Mouse (Mus musculus) telencephalon, adult 2 months (tissue): ENCODE measurements at regions not wholly inside any gene's neighbourhood (a gene's known extent, or its start where the extent isn't known, plus 50 kb on each side); places are given as distances from the start of the nearest gene placed in this dataset.
A peak's percentile ranks its signal among the peaks of the same experiment; 100 is the strongest.
"Not testable (repeated sequence)": the region's sequence is repeated elsewhere in the genome, so short reads cannot be mapped to it uniquely, and the experiment has no call there.

Experiments used
- DNase-seq: peaks from one replicate; pipeline ENCODE4 v3.0.0-alpha.2; 2011; ENCODE audit warnings: low read depth, low spot score

- no peak for DNase-seq
Measured at GRCm38 (mm10) chr8:12451857-12452256, 56.8 kb downstream of the Sox1 start.

DNA sequence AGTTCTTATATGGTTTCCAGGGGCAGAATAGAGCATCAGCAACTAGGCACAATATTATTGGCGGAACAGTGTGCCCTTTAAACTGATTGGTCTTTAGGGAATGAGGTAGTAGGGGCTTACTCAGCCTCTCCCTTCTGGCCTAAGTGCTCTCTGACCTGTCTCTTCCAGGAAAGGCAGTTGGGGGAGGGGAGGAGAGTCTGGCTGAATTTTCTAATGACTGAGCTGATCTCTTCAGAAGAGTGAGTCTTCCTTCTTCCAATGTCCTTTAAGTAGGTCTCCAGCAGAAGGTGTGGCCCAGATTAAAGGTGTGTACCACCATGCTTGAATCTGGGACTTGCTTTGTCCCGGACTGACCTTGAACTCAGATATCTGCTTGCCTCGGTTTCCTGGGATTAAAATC, 60.3 kb downstream of the Sox1 start:
- not testable (repeated sequence) for DNase-seq

GRCm38 (mm10) chr8:12456326-12456725, 61.2 kb downstream of the Sox1 start:
- DNase-seq = no peak

GRCm38 (mm10) chr8:12457015-12457414, 61.9 kb downstream of the Sox1 start:
- DNase-seq = no peak

DNA sequence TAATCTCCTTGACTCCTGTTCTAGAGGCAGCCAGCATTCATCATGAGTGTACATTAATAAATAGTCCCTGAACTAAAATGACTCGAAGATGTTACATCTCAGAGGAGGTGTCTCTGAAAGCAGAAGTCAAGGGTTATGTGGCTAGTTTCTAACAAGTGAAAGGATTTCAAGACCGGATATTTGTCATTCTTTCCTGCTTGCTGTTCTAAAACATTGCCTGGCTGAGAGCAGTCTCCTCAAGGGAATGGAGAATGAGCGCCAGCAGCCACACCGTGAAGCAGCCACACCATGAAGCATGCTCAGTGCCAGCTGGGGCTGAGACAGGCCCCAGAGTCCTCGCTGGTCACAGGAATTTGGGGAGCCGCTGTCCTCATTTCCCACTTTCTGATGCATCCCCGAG, 71.8 kb downstream of the Sox1 start:
- no peak for DNase-seq

GRCm38 (mm10) chr8:12467386-12468326, 72.6 kb downstream of the Sox1 start:
- DNase-seq = no peak

DNA sequence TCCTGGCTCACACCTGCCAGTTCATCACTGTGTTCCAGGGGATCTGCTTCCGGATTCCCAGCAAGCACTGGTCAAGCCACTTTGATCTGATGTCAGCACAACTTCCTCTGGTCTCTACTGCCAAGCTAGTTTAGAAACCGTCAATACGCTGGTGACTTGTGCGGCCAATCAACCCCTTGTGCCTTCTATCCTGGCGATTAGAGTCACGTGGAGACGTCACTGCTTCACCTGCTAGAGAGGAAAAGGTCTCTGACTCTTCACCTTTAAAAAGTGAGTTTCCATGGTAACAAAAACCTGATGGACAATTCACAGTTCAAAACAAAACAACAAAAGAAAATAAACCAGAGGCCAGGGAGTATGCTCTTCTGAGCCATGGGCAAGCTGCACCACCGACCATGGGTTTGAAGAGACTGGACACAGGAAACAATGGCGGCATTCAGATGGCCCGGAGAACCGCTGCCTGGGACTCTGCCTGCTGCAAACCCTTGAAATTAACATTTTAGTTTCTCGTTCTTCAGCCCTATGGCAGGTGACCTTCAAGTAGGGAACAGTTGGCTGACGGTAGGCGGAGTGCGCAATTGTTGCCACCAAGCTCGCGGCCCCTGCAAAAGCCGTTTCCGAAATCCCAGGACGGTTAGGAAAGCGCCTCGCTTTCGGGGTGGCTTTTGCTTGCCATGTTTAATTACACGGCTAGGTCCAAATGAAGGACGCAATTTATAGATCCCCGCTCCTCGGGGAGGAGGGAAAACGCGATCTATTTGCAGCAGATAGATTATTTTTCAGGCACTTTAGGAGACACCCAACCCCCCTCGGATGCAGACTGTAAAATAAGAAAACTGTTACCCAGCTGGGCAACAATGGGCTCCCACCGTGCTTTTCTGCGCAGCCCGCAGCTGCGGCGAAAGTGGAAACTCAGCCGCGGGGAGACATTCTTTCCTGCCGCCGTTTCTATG, 82.6 kb downstream of the Sox1 start:
- DNase-seq = no peak

DNA sequence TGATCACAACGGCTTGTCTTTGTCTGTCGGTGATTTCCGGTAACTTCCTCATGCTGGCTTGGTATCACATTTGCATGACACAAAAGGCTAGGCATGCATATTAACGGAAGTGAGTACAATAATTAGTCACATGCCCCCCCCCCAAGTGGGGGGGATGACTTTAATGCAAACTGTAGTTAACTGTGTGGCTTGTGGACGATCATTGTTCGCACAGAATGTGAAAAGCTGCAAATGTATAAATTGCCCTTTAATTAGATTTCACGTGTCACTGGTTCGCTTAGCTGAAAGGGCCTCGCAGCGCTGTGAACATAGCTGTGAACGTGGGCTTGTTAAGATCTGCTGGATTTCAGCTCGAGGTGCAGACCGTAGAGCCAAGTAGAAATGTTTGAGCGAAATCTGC, 86.8 kb downstream of the Sox1 start:
- no peak for DNase-seq

DNA sequence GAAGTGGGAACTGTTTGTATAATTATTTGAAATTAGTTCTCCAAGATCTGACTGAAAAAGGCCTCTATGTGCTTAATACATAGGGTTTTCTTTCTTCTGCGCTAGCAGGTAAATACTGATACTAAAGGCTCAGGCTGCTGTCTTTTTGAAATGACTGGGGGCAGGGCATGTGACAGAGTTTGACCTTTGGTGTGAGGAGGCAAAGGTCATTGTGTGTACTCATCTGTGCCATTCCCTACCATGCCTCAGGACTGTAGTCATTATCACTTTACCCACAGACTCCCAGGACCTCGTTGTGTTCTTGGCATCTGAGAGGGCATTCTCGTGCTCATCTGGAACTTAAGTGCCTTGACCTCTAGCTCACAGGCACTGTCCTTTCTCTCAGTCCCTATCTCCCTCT, 88.5 kb downstream of the Sox1 start:
- DNase-seq = no peak

DNA sequence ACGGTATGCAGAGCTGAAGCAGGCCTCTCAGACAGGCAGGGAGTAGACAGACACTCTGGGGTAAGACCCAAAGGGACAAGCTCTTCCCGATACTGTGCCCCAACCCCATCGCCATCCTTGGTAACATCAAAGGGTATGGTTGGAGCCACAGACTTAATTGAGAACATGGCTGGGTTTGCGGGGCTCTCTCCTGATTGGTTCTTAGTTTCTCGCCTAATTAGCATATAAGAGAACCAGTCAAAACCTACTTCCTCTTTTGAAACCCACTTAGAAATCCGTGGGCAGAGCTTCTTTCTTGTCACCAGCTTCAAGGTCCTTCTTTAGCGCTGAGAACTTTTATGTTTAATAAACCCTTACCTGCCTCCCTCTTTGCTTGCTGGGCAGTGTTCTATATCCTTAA, 87.5 kb upstream of the Spaca7 start:
- DNase-seq = no peak

DNA sequence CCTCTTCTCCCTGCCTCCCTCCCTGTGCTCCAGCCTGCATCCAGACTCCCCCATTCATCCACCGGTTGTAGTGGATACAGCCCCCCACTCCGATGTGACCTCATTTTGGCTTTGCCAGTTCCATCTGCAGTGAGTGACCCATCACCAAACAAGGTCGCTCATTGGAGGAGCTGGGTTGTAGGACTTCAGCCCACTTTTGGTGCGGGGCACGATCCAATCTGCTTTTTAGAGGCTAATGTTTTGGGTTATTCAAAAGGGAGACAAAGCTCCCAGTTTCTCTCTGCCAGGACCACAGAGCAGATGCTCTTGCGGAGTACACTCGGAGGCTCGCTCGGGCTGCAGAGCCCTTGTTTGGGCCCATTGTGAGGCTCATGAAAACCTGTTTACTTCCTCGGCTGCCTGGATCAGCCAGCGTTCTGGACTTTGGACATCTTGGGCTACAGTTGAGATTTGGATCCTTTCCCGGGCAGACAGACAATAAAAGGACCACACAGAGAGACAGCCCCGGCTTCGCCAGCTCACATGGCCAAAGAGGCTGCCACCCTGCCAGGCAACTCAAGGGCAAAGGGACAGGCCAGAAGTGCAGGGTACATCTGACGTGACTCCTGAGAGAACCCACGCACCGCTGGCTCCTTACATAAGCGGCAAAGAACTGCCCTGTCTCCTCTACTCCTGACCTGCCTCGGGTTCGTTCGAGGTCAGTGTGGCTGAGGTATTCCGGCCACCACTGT, 86.3 kb upstream of the Spaca7 start:
- peak; percentile 49 for DNase-seq

- DNase-seq = no peak
Measured at GRCm38 (mm10) chr8:12487201-12487600, 85.6 kb upstream of the Spaca7 start.

- no peak for DNase-seq
Measured at GRCm38 (mm10) chr8:12489194-12489593, 83.6 kb upstream of the Spaca7 start.

- DNase-seq = no peak
Measured at GRCm38 (mm10) chr8:12491472-12491871, 81.4 kb upstream of the Spaca7 start.

DNA sequence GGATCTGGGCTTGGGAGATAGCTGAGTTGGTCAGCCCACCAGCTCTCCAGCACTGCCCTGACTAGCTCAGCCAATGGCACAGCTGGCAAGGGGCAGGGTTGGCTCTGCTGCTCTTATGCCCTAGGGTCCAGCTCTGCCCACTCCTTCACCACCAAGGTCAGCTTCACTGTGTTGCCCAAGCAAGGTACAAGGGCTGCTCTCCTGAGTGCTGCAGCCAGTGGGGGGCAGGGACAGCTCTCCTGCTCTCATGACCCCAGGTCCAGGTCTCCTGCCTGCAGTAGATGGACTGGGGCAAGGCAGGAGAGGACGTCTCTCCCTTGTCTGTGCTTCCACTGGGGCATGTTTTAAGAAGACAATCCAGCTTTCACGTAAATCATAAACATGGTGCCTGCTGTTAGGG, 80.4 kb upstream of the Spaca7 start:
- DNase-seq = no peak

- no peak for DNase-seq
Measured at GRCm38 (mm10) chr8:12494559-12494958, 78.3 kb upstream of the Spaca7 start.

GRCm38 (mm10) chr8:12497420-12497819, 75.4 kb upstream of the Spaca7 start:
- no peak for DNase-seq

DNA sequence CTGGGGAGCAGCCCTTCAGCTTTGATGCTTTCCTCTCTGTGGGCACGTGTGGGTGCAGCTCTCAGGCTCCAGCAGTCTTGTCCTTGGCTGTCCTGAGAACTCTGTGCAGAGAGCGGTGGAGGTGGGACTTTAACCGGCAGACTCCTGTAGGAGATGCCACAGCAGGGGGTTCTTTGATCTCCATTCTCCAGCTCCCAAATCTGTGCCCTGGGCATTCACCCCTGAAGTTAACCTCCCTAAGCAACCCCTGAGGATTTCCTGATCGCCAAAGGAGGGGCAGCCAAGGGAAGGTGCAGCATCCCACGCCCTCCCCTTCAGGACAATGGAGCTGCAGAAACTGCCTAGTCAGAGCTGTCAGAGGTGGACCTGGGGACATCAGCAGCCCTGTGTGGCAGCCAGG, 73.2 kb upstream of the Spaca7 start:
- no peak for DNase-seq

DNA sequence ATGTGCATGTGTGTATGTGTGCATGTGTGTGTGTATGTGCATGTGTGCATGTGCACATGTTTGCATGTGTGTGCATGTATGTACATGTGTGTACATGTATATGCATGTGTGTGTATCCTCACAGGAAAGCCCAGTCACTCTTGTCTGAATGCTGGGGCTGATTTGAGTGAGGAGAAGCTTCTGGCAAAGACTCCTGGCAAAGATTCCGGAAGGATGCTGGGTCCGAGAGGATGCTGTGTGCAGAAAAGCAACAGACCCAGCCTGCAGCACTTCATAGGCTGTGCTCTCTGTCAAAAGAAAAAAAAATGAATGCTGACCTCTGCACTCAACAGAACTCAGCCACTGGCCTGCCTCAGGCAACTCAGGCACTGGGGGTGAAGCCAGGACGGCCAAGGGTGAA, 72.5 kb upstream of the Spaca7 start:
- DNase-seq = no peak

GRCm38 (mm10) chr8:12501824-12502223, 71.0 kb upstream of the Spaca7 start:
- no peak for DNase-seq

DNA sequence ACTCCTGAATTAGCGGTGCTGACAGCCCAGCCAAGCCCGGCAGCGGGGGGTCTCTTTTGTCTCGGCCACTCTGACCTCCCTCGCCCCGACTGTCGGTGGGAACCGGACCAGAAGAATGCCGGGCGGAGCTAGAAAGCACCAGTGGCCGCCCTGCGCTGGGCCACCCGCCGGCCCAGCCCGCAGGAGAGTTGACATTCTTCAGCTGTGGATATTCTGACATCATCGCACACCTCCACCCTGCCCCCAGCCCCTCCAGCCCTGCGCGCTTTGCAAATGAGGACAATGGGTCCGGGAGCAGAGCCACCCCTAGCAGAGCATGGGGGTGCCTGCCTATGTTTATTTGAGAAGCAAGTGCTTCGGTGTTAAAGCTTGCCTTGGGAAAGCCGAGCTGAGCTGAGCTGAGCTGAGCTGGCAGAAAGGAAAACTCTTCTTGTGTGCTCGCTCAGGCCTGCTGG, 70.5 kb upstream of the Spaca7 start:
- DNase-seq = no peak

- DNase-seq = no peak
Measured at GRCm38 (mm10) chr8:12502856-12503255, 70.0 kb upstream of the Spaca7 start.
